Mouse (Mus musculus) G1E (cell line): ENCODE data around the gene Gm43738. TPM values are rescaled to one million over a fixed set of nuclear protein-coding genes. Genes with fewer than 3 reads are reported as not detected.

Experiments
- ATAC-seq: 2 replicates; pipeline ENCODE4 v1.8.0; 2016; ENCODE audit warnings: mild to moderate bottlenecking; ENCODE audit not compliant: insufficient number of reproducible peaks, poor library complexity, low FRiP score, severe bottlenecking; ENCODE audit errors: extremely low read depth
- DNase-seq: peaks from one replicate; pipeline ENCODE4 v3.0.0; 2012; ENCODE audit warnings: low spot score
- H3K27me3 ChIP-seq: 2 replicates; pipeline ENCODE4 v1.6.1; 2012; ENCODE audit warnings: mild to moderate bottlenecking, low read length, inconsistent platforms; ENCODE audit not compliant: insufficient read depth
- H3K36me3 ChIP-seq: replicated peaks from 2 replicates; pipeline ENCODE3; 2012; ENCODE audit warnings: mild to moderate bottlenecking, inconsistent platforms
- H3K4me1 ChIP-seq: 2 replicates; pipeline ENCODE4 v1.6.1; 2012; ENCODE audit warnings: low read depth, low read length, inconsistent platforms, mixed read lengths; ENCODE audit not compliant: insufficient read depth
- H3K4me3 ChIP-seq: 2 replicates; pipeline ENCODE4 v1.5.1; 2012; ENCODE audit warnings: low read depth, mild to moderate bottlenecking, inconsistent platforms, low read length, moderate library complexity, mixed read lengths
- H3K9me3 ChIP-seq: replicated peaks from 2 replicates; pipeline ENCODE4 v1.6.1; 2012; ENCODE audit warnings: inconsistent platforms
- CTCF ChIP-seq: IDR thresholded peaks from 2 replicates; pipeline ENCODE4 v1.5.1; 2012; ENCODE audit warnings: low read depth, low read length, inconsistent platforms, mixed read lengths
- GATA1 ChIP-seq: IDR thresholded peaks from 2 replicates; pipeline ENCODE4 v1.6.1; 2012; ENCODE audit warnings: borderline replicate concordance, low read length, inconsistent platforms, mixed read lengths
- GATA2 ChIP-seq: IDR thresholded peaks from 2 replicates; pipeline ENCODE4 v1.6.1; 2012; ENCODE audit warnings: low read depth, low read length, inconsistent platforms, borderline replicate concordance
- POLR2AphosphoS5 ChIP-seq: IDR thresholded peaks from 2 replicates; pipeline ENCODE4 v1.6.1; 2012; ENCODE audit warnings: low read depth, low read length, inconsistent platforms; ENCODE audit not compliant: insufficient replicate concordance
- TAL1 ChIP-seq: conservative IDR thresholded peaks from 2 replicates; pipeline ENCODE4 v1.6.1; 2012; ENCODE audit warnings: low read depth, low read length, inconsistent platforms, mixed read lengths
- polyA plus RNA-seq: library from polyadenylated mRNA; stranded (reverse); fragments of >175 nt; gene quantifications from 2 replicates; pipeline ENCODE4 v1.2.3, GENCODE M21; 2012
- total RNA-seq, 2 experiments: library from RNA; stranded (forward) in 1 of 2; stranded (reverse) in 1 of 2; fragments of 200-1000 nt in 1 of 2; fragments of >200 nt in 1 of 2; fragmentation: Nextera tagmentation in 1 of 2; gene quantifications; 2 replicates each; pipeline ENCODE4 v1.2.3; 2014 to 2017

Gm43738 gene
- total and polyA plus RNA-seq, 3 experiments: 4.3 TPM; not detected in 2

- ATAC-seq (no peak), DNase-seq (no peak)
- TF ChIP-seq TAL1 (no peak), GATA2 (no peak), POLR2AphosphoS5 (no peak), GATA1 (no peak), CTCF (no peak)
- H3K27me3 ChIP-seq: no peaks in the 10 kb centered on the region
- H3K36me3 ChIP-seq: peaks cover 2% of the 10 kb centered on the region
- peaks cover 58% of the 10 kb centered on the region for H3K4me1 ChIP-seq
- H3K4me3 ChIP-seq: no peak overlapping the region
- H3K9me3 ChIP-seq: no peaks in the 10 kb centered on the region
Observed at GRCm38 (mm10) chr3:89125981-89126380, 25.1 kb upstream of the Gm43738 start.

GRCm38 (mm10) chr3:89124241-89124640 lies 23.3 kb upstream of the Gm43738 start:
- H3K27me3 ChIP-seq: no peaks in the 10 kb centered on the region
- H3K9me3 ChIP-seq: no peaks in the 10 kb centered on the region
- no peaks in the 10 kb centered on the region for H3K36me3 ChIP-seq
- TF ChIP-seq GATA1: no peak
- no peak for TF ChIP-seq TAL1
- TF ChIP-seq POLR2AphosphoS5: no peak
- TF ChIP-seq CTCF: no peak
- no peak for TF ChIP-seq GATA2
- ATAC-seq: no peak
- peaks cover 46% of the 10 kb centered on the region for H3K4me1 ChIP-seq
- no peak for DNase-seq
- no peak overlapping the region for H3K4me3 ChIP-seq

GRCm38 (mm10) chr3:89123313-89123712 lies 22.4 kb upstream of the Gm43738 start:
- Histone ChIP-seq H3K4me3 (no peak overlapping the region), H3K4me1 (peaks cover 37% of the 10 kb centered on the region), H3K27me3 (no peaks in the 10 kb centered on the region), H3K36me3 (no peaks in the 10 kb centered on the region), H3K9me3 (no peaks in the 10 kb centered on the region)
- TF ChIP-seq GATA1 (no peak), CTCF (no peak), POLR2AphosphoS5 (no peak), GATA2 (no peak), TAL1 (no peak)
- no peak for ATAC-seq
- no peak for DNase-seq

GRCm38 (mm10) chr3:89115522-89115921 lies 14.6 kb upstream of the Gm43738 start:
- peak; percentile 22; the same call in 1 of the 2 replicates for TF ChIP-seq CTCF
- no peak for TF ChIP-seq TAL1
- DNase-seq: no peak
- Histone ChIP-seq H3K27me3 (no peaks in the 10 kb centered on the region), H3K4me3 (no peak overlapping the region), H3K4me1 (peaks cover 27% of the 10 kb centered on the region), H3K9me3 (no peaks in the 10 kb centered on the region), H3K36me3 (no peaks in the 10 kb centered on the region)
- ATAC-seq: no peak

DNA sequence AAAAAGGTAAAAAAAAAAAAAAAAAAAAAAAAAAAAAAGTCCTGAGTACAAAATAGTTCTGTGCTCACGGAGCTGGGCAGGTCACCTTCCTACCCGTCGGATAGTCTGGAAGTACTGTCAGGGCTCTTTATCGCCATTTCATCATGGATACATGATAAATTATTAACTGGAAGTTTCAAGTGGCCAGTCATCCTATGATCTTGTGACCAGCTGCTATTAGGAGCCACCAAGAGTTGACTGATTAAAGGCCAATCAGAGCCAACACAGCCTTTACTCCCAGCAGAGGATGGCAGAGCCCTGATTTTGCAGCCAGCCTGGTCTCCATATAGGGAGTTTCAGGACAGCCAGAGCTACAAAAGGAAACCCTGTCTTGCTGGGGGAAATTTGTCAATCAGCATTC lies 12.2 kb upstream of the Gm43738 start:
- no peak for TF ChIP-seq TAL1
- TF ChIP-seq CTCF: no peak
- TF ChIP-seq POLR2AphosphoS5: no peak
- TF ChIP-seq GATA2: no peak
- no peak for TF ChIP-seq GATA1
- peaks cover 27% of the 10 kb centered on the region for H3K4me1 ChIP-seq
- H3K9me3 ChIP-seq: no peaks in the 10 kb centered on the region
- no peak for ATAC-seq
- no peaks in the 10 kb centered on the region for H3K27me3 ChIP-seq
- DNase-seq: no peak
- no peaks in the 10 kb centered on the region for H3K36me3 ChIP-seq
- H3K4me3 ChIP-seq: no peak overlapping the region

GRCm38 (mm10) chr3:89108146-89108545 lies 7.2 kb upstream of the Gm43738 start:
- Histone ChIP-seq H3K36me3 (no peaks in the 10 kb centered on the region), H3K27me3 (no peaks in the 10 kb centered on the region), H3K4me1 (peaks cover 26% of the 10 kb centered on the region), H3K4me3 (no peak overlapping the region), H3K9me3 (no peaks in the 10 kb centered on the region)
- no peak for TF ChIP-seq GATA2
- TF ChIP-seq GATA1: no peak
- TF ChIP-seq POLR2AphosphoS5: no peak
- TF ChIP-seq CTCF: no peak
- no peak for TF ChIP-seq TAL1
- ATAC-seq (no peak), DNase-seq (no peak)

DNA sequence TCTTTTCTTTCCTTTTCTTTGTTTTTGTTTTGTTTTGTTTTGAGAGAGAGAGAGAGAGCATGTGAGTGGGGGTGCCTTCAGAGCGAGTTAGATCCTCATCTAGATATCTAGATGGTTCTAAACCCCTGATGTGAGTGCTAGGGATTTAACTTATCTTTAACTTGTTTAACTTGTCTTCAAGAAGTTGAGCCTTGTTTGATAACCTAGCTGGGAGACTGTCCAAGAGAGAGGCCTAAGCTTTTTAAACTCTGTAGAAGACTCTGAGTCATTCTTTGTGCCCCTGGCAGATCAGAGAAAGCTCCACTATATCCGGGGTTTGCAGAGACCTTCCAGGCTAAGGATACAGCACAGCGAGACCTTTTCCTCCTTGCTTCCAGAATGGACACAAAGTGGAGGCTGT lies 6.6 kb upstream of the Gm43738 start:
- TF ChIP-seq TAL1: no peak
- no peak for TF ChIP-seq CTCF
- TF ChIP-seq GATA2: no peak
- TF ChIP-seq POLR2AphosphoS5: no peak
- TF ChIP-seq GATA1: no peak
- Histone ChIP-seq H3K4me3 (no peak overlapping the region), H3K36me3 (no peaks in the 10 kb centered on the region), H3K9me3 (no peaks in the 10 kb centered on the region), H3K4me1 (peaks cover 32% of the 10 kb centered on the region), H3K27me3 (no peaks in the 10 kb centered on the region)
- ATAC-seq (no peak), DNase-seq (no peak)
